Mouse (Mus musculus) v-Abl transformed pro-B cells (cell line): ENCODE measurements around the gene AA467197.

ENCODE experiments used
- in situ Hi-C, 2 experiments: fragments of 400-800 bp; cut with MboI; formaldehyde crosslinking; loops; one replicate each; pipeline ENCODE4 v1.15.1; 2025; ENCODE audit not compliant: unreplicated experiment in 2 of 2

The AA467197 gene

DNA sequence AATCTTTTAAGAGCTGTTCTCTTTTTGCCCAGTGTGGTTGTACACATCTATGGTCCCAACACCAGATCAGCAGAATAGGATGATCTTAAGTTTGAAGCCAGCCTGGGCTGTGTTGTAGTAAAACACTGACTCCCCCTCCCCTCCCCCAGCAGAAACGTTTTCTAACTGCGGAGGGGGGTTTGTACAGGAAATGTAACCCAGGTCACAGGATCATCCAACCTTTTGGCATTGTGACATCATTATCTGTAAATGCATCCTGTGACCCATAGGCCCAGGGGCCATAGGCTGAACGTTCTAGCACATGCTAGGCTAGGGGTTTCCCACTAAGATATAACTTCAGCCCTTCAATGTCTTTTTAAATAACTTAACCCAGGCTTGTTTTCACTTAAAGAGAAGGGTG is at the start of gene AA467197:
Gene AA467197, plus strand, starts transcription at position 301 of the 400 bp plus-strand sequence.
- in situ Hi-C loops = loop anchor here (10.0 kb wide), 2 partner anchors 118 to 262 kb away; no protein-coding TSS in a partner anchor

GRCm38 (mm10) chr2:122587861-122588519 is 48.8 kb upstream of the AA467197 start:
- in situ Hi-C loops = no loop called here

GRCm38 (mm10) chr2:122590351-122590750 is 46.4 kb upstream of the AA467197 start:
- in situ Hi-C loops = no loop called here

- in situ Hi-C loops = no loop called here
Observed at GRCm38 (mm10) chr2:122591213-122591612, 45.6 kb upstream of the AA467197 start.

- in situ Hi-C loops = no loop called here
Observed at GRCm38 (mm10) chr2:122595461-122595860, 41.3 kb upstream of the AA467197 start.

- in situ Hi-C loops = no loop called here
Observed at GRCm38 (mm10) chr2:122599736-122600135, 37.0 kb upstream of the AA467197 start.

DNA sequence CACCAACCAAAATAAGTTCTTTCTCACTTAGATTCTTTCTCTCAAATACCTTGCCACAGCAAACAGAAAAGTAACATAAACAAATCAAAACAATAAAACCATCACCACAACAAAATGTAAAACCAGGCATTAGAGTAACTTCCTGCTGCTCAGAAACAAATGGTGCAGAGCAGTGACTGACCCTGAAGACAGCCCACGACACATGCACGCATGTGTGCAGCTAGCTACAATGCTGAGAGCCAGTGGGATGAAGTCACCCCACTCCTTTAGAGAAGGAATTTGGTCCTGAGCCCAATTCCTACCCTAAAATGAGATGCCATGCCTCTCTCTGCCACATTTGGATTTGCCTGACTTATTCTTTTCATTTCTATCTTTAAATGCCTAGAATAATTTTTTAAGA is 35.4 kb upstream of the AA467197 start:
- in situ Hi-C loops = no loop called here

- in situ Hi-C loops = no loop called here
Observed at GRCm38 (mm10) chr2:122605829-122606228, 31.0 kb upstream of the AA467197 start.

GRCm38 (mm10) chr2:122608820-122609219 is 28.0 kb upstream of the AA467197 start:
- in situ Hi-C loops = no loop called here

DNA sequence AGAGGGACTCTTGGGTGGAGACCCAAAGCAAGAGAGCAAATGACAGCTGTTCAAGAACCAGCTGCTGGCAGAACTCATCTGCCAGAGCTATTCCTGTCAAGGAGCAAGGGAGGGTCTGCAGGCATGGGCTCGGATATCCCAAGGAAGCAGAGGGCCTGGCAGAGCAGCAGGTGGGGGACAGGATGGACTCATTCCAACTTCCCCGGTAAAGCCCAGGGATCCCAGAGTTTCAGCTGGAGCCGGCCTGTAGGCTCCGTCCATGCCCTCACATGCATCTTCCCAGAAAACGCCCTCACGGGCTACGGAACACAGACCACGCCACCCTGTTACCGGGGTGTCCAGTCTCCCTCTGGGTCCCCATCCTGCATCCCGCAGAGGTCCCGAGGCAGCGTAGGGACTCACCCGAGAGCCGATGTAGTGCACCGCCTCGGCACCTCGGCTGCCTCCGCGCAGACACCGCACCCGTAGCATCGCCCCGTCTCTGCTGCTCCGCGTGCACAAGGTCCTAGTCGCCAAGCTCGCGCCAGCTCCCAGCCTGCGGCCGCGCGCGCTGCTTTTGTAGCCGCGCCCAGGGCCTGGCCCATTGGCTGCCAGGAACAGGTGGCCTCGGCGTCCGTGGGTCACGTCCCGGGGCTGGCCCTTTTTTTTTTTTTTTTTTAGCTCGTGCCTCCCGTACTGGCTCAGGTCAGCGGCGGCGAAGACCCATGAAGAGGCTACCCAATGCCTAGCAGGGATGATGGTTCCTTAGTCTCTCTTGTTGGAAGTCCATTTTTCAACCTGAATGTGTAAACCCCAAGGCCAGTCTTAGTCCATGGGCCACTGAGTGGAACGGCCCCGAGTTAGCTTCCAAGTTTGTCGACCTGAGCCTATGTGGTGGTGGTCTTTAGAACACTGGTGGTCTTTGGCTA is 25.8 kb upstream of the AA467197 start, which contains the start of gene Gatm:
Gene Gatm, minus strand, starts transcription at position 558 of the 908 bp plus-strand sequence.
- in situ Hi-C loops = no loop called here

GRCm38 (mm10) chr2:122611654-122611973 is 25.2 kb upstream of the AA467197 start:
- in situ Hi-C loops = no loop called here

- in situ Hi-C loops = no loop called here
Observed at GRCm38 (mm10) chr2:122616237-122616636, 20.5 kb upstream of the AA467197 start.

GRCm38 (mm10) chr2:122617792-122618191 is 19.0 kb upstream of the AA467197 start:
- in situ Hi-C loops = no loop called here

GRCm38 (mm10) chr2:122618719-122619118 is 18.1 kb upstream of the AA467197 start:
- in situ Hi-C loops = no loop called here

- in situ Hi-C loops = loop anchor here (10.0 kb wide), 3 partner anchors 47 to 427 kb away; no protein-coding TSS in a partner anchor
Observed at GRCm38 (mm10) chr2:122621337-122622110, 15.3 kb upstream of the AA467197 start.

DNA sequence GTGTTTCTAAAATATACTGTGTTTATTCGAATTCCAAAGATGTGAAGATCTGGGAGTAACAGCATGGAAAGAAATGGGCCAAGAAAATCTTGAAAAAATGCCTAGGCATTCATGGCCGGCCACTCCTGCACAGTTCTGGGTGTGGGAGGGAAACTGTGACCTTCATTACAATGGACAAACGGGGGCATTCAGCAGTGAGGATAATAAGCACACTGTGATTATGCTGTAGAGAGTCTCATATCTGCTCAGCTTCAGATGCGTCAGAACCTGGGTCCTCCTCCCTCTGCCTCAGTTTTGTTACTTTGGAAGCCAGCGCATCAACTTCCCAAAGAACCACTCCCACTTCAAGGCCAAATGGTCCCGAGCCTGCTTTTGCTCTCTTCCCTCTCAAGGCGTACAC is 10.9 kb upstream of the AA467197 start:
- in situ Hi-C loops = loop anchor here (10.0 kb wide), 3 partner anchors 51 to 431 kb away; no protein-coding TSS in a partner anchor

DNA sequence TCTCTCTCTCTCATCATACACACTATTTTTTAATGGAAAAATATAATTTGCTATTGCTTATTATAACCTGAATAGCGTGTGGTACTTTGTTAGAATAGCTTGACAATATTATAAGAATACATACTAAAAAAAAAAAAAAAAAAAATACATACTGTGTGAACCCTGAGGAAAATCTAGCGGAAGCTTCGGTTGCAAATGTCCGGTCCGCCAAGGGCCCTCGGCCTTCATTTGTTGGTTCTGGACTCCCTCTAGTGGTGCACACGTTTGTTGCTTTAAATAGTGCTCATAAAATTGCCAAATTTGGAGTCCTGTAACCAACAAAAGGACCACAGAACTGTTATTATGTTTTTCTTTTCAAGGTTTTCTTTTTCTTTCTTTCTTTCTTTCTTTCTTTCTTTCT is 7.8 kb upstream of the AA467197 start:
- in situ Hi-C loops = loop anchor here (10.0 kb wide), 3 partner anchors 54 to 434 kb away; no protein-coding TSS in a partner anchor

GRCm38 (mm10) chr2:122629871-122630270 is 6.9 kb upstream of the AA467197 start:
- in situ Hi-C loops = loop anchor here (10.0 kb wide), 5 partner anchors 55 to 435 kb away; no protein-coding TSS in a partner anchor

- in situ Hi-C loops = loop anchor here (10.0 kb wide), 2 partner anchors 124 to 256 kb away; no protein-coding TSS in a partner anchor
Observed at GRCm38 (mm10) chr2:122630465-122631225, 6.1 kb upstream of the AA467197 start.
